Mouse (Mus musculus): ENCODE data around the gene Abca4. TPM values are rescaled to one million over a fixed set of nuclear protein-coding genes. Genes with fewer than 3 reads are reported as not detected.
A peak's percentile ranks its signal among the peaks of the same experiment; 100 is the strongest.
"Not testable (repeated sequence)": the region's sequence is repeated elsewhere in the genome, so short reads cannot be mapped to it uniquely, and the experiment has no call there.

Gene Abca4
- polyA plus RNA-seq, 1 experiment from 2014 or later, result 0.97 TPM

DNA sequence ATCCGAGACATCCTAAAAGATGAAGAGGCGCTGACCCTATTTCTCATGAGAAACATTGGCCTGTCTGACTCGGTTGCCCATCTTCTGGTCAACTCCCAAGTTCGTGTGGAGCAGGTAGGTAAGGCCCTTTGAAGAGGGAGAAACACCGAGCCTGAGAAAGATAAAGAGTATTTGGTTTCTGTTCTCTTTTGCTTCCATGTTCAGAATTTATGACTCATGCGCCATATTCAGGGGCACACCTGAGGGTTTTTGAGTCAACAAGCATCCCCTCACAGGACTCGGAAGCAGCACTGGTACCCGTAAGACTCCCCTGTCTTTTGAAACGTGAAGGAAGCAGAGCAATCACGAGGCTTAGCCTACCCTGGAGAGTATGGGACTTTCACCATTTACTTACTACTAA, 18.3 kb downstream of the Abca4 start:
- Histone ChIP-seq H3K4me1 (no peaks in the 10 kb centered on the region), H3K9ac (replicated peaks) (no peak overlapping the region), H3K27ac (replicated peaks) (no peak overlapping the region), H3K4me2 (no peak overlapping the region), H3K9me3 (replicated peaks) (no peaks in the 10 kb centered on the region), H3K36me3 (no peaks in the 10 kb centered on the region), H3K4me3 (replicated peaks) (no peak overlapping the region), H3K27me3 (replicated peaks) (no peaks in the 10 kb centered on the region)
- no peak for ATAC-seq (ENCODE audit: low FRiP score)
- 91% methylated on average over 10 of the region's 10 CpGs for WGBS

DNA sequence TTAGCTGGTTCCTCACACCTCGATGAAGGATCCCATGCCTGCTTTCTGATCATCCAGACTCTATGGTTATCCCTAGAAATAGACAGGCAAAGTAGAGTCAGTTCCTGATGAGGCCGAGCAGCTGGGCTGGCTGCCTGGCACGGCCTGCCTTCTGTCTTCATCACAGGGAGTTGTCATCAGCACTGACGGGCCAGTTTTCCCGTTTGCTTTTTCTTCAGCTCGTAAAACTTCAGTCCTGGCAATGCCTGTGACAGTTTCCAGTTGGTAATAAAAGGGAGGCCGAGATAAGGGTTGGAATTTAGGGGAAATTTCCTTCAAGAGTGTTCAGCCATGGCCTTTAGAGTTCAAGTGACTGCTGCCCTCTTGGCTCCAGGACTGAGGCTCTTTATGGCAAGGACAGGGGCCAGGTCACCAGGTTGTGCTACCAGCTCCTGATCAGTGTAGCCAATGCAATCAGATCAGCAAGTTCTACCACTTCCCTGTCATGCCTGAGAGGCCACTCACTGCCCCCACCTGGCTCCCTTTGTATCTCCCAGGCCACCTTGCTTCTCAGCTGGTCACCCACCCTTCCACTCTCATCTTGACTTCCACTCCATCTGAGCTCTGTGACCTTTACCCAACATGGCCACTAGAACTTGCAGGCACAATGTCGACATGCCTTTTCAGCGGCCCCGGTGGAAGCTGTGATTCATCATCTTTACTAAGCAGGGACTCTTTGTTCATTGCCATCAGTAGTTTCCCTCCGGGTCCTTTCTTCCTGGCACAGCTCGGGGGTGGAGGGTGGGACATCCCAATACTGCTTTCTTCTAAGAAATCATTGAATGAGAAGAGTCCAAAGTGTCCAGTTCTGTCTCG, 20.5 kb downstream of the Abca4 start:
- Histone ChIP-seq H3K9ac (replicated peaks) (no peak overlapping the region), H3K27ac (replicated peaks) (no peak overlapping the region), H3K9me3 (replicated peaks) (no peaks in the 10 kb centered on the region), H3K27me3 (replicated peaks) (no peaks in the 10 kb centered on the region), H3K4me3 (replicated peaks) (no peak overlapping the region), H3K36me3 (no peaks in the 10 kb centered on the region), H3K4me1 (no peaks in the 10 kb centered on the region), H3K4me2 (no peak overlapping the region)
- 72% methylated on average over 13 of the region's 13 CpGs for WGBS
- no peak for ATAC-seq (ENCODE audit: low FRiP score)

DNA sequence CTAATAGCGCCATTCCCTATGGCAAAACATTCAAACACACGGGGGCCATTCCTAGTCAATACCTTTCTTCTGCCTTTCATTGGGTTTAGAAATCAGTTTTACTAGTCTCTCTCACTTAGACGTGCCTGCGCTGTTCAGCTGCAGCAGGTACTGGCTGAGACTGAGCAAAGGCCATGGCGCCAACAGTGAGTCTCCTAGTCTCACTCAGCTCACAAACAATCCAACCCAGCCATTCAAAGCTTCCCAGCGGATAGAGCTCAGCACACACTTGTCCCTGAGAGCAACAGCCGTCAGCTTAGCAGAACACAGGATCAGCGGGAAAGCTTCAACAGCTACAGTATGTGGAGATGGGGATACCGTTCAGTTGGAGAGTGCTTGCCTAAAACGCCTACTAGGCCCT, 27.5 kb downstream of the Abca4 start:
- H3K27ac ChIP-seq (replicated peaks), result no peak overlapping the region
- ATAC-seq (ENCODE audit: low FRiP score), result no peak
- H3K4me3 ChIP-seq (replicated peaks), result no peak overlapping the region
- no peaks in the 10 kb centered on the region for H3K36me3 ChIP-seq
- H3K9ac ChIP-seq (replicated peaks), result no peak overlapping the region
- no peaks in the 10 kb centered on the region for H3K9me3 ChIP-seq (replicated peaks)
- no peaks in the 10 kb centered on the region for H3K27me3 ChIP-seq (replicated peaks)
- peaks cover 16% of the 10 kb centered on the region for H3K4me1 ChIP-seq
- H3K4me2 ChIP-seq, result no peak overlapping the region
- 81% methylated on average over 10 of the region's 10 CpGs for WGBS

DNA sequence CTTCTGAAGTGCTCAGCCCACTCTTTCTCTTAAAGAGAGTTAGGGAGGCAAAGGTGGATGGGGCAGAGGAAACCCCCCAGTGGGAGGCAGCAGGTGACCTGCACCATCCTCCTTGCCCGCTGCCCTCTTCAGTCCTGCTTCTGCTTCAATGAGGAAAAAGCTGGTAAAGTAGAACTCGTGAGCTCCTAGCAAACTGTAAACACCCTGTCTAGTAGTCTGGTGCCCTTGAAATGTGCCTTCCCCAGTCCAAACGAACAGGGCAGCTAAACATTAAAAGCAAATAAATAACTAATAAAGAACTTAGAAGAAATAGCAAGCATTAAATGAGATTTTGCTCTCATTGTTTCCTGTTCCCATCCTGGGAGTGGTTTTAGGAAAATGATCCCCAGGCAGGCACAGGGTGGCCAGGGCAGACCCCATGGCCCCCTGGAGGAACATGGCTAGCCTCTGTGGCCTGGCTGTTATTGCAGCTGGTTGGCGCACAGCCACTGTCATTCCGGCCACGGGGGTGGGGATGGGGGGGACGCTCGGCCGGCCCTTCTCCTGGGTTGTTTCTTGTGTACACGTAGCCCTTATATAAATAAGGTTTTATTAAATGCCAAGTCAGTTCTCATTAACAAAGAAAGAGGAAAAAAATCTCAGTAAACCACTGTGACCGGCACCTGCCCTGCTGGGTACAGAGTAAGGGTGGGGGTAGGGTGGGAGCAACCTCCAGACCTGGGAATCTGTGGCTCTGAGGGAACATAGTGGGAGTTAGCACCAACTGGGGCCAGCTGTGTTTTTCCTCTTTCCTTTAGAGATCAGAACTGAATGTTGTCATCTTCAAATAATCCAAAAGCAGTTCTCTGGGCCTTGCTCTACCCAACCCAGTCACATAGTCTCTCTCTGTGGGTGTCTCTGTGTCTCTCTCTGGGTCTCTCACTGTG, 28.7 kb downstream of the Abca4 start:
- WGBS, result 64% methylated on average over 11 of the region's 11 CpGs
- Histone ChIP-seq H3K4me1 (peaks cover 16% of the 10 kb centered on the region), H3K27me3 (replicated peaks) (no peaks in the 10 kb centered on the region), H3K9me3 (replicated peaks) (no peaks in the 10 kb centered on the region), H3K4me2 (no peak overlapping the region), H3K27ac (replicated peaks) (peak overlapping the region; percentile 69; the same call in 1 of the 2 replicates), H3K4me3 (replicated peaks) (no peak overlapping the region), H3K9ac (replicated peaks) (no peak overlapping the region), H3K36me3 (no peaks in the 10 kb centered on the region)
- ATAC-seq (ENCODE audit: low FRiP score), result no peak

DNA sequence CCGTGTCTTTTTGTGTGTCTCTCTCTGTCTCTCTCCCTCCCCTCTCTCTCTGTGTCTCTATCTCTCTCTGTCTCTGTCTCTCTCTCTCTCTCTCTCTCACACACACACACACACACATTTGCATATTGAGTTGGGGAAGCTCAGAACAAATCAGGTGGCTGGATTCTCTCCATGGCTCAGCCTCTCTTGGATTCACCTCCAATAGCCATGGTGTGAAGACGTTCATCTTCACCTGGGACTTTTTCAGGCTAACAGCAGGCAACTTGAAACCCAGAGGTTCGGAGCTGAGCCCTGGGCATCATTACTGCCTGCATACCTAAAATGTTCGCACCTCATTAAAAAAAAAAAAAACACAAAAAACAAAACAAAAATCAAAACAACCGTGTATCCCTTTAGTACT, 29.4 kb downstream of the Abca4 start:
- H3K27me3 ChIP-seq (replicated peaks), result no peaks in the 10 kb centered on the region
- peaks cover 23% of the 10 kb centered on the region for H3K4me1 ChIP-seq
- H3K36me3 ChIP-seq, result no peaks in the 10 kb centered on the region
- 72% methylated on average over 5 of the region's 5 CpGs for WGBS
- no peak for ATAC-seq (ENCODE audit: low FRiP score)
- no peak overlapping the region for H3K4me2 ChIP-seq
- peak overlapping the region; percentile 69; the same call in 1 of the 2 replicates for H3K27ac ChIP-seq (replicated peaks)
- no peak overlapping the region for H3K4me3 ChIP-seq (replicated peaks)
- H3K9me3 ChIP-seq (replicated peaks), result no peaks in the 10 kb centered on the region
- H3K9ac ChIP-seq (replicated peaks), result no peak overlapping the region

DNA sequence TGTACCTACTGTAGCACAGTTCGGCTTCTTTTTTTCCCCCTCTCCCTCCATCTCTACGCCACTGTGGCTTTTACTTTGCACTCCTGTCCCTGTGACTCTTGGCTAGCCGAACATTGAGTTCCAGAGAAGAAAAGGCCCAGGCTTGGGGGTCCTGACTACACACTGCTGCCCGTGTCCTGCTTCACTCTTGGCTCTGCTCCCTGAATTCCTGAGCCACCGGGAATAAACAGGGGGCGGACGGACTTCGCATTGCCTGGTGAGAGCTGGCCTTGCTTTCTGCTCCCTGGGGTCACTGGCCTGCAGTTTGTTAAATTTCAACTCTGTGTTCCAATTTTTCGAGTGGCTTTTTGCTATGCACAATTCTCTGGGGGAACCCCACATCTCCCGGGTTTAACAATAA, 30.1 kb downstream of the Abca4 start:
- Histone ChIP-seq H3K27ac (replicated peaks) (peak overlapping the region; percentile 69), H3K9me3 (replicated peaks) (no peaks in the 10 kb centered on the region), H3K9ac (replicated peaks) (no peak overlapping the region), H3K4me3 (replicated peaks) (no peak overlapping the region), H3K27me3 (replicated peaks) (no peaks in the 10 kb centered on the region), H3K4me2 (no peak overlapping the region; the same call in 1 of the 2 replicates), H3K4me1 (peaks cover 23% of the 10 kb centered on the region), H3K36me3 (no peaks in the 10 kb centered on the region)
- 30% methylated on average over 10 of the region's 10 CpGs for WGBS
- ATAC-seq (ENCODE audit: low FRiP score), result no peak

DNA sequence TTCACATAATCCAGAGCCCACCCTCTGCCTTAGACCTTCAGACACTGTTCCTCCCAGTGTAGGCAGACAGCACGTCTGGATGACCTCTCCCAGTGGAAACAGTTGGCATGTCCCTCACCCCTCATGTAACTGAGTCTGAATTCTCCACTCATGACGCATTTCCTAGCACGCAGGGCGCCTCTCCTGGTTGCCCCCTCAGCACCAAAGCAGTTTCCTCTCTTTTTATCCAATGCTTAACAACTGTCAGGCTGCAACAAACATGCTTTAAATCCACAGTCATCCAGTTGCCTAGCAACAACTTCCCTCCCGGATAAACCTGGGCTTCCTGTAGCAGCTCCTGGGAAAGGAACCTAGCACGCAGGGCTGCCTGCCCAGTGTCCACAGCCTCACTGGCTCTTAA, 33.9 kb downstream of the Abca4 start:
- no peaks in the 10 kb centered on the region for H3K9me3 ChIP-seq (replicated peaks)
- ATAC-seq (ENCODE audit: low FRiP score), result peak; percentile 69; the same call in 1 of the 2 replicates
- H3K4me1 ChIP-seq, result peaks cover 23% of the 10 kb centered on the region
- no peak overlapping the region for H3K9ac ChIP-seq (replicated peaks)
- H3K4me3 ChIP-seq (replicated peaks), result no peak overlapping the region
- H3K36me3 ChIP-seq, result no peaks in the 10 kb centered on the region
- H3K4me2 ChIP-seq, result no peak overlapping the region
- 20% methylated on average over 6 of the region's 6 CpGs for WGBS
- no peaks in the 10 kb centered on the region for H3K27me3 ChIP-seq (replicated peaks)
- H3K27ac ChIP-seq (replicated peaks), result peak overlapping the region; percentile 2; the same call in 1 of the 2 replicates

DNA sequence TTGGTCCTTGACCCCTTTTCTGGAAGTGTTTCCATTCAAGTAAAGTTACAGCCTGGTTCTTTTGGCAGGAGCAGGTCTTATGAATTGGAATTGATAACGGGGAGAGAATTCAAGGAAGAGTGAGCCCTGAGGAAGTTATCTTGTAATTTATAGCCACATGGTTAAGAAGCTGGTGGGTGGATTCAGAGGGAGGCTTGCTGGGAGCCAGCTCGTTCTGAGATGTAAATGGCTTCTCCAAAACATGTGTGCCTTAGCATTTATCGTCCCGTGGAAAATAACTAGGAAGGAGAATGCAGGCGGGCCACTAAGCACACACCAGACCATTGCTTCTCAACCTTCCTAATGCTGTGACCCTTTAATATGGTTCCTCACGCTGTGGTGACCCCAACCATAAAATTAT, 34.9 kb downstream of the Abca4 start:
- Histone ChIP-seq H3K4me2 (no peak overlapping the region), H3K36me3 (no peaks in the 10 kb centered on the region), H3K4me1 (peaks cover 14% of the 10 kb centered on the region), H3K9me3 (replicated peaks) (no peaks in the 10 kb centered on the region), H3K27ac (replicated peaks) (no peak overlapping the region), H3K4me3 (replicated peaks) (no peak overlapping the region), H3K9ac (replicated peaks) (no peak overlapping the region), H3K27me3 (replicated peaks) (no peaks in the 10 kb centered on the region)
- no peak for ATAC-seq (ENCODE audit: low FRiP score)
- 70% methylated on average over 6 of the region's 6 CpGs for WGBS

DNA sequence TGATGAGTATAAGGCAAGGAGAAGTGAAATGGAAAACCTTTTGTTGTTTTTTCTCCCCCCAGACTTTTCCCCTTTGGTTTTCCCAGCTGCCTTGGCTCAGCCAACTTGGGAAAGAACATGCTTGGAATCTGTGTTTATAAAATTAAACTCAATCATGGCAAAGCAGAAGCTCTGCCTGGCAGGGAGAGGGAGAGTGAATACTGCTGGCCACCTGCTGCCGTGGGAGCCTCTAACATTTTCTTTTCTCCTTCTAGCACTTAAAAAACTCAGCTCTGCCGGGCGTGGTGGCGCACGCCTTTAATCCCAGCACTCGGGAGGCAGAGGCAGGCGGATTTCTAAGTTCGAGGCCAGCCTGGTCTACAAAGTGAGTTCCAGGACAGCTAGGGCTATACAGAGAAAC, 37.4 kb downstream of the Abca4 start:
- WGBS, result 88% methylated on average over 8 of the region's 8 CpGs
- H3K9ac ChIP-seq (replicated peaks); H3K4me2 ChIP-seq; H3K36me3 ChIP-seq; H3K27ac ChIP-seq (replicated peaks); H3K27me3 ChIP-seq (replicated peaks); H3K9me3 ChIP-seq (replicated peaks); H3K4me3 ChIP-seq (replicated peaks); ATAC-seq (ENCODE audit: low FRiP score): not testable (repeated sequence)
- H3K4me1 ChIP-seq, result peaks cover 20% of the 10 kb centered on the region

DNA sequence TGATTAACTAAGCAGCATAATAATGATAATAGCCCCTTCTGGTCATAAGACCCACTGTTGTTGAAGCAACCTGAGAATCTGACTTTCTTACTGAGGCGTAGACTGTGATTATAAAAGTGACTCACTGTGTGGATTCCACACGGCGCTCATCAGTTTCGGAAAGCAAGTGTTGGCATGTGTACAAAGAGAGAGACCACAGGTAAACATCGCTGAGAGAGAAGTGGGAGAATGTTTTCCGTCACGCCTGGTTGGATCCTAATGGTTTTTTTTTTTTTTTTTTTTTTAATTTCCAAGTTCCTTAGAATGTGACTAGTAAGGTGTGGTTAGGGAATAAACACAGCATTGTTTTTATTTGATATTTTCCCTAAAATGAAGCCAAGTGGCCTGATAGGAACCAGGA, 38.1 kb downstream of the Abca4 start:
- H3K9ac ChIP-seq (replicated peaks), result no peak overlapping the region

DNA sequence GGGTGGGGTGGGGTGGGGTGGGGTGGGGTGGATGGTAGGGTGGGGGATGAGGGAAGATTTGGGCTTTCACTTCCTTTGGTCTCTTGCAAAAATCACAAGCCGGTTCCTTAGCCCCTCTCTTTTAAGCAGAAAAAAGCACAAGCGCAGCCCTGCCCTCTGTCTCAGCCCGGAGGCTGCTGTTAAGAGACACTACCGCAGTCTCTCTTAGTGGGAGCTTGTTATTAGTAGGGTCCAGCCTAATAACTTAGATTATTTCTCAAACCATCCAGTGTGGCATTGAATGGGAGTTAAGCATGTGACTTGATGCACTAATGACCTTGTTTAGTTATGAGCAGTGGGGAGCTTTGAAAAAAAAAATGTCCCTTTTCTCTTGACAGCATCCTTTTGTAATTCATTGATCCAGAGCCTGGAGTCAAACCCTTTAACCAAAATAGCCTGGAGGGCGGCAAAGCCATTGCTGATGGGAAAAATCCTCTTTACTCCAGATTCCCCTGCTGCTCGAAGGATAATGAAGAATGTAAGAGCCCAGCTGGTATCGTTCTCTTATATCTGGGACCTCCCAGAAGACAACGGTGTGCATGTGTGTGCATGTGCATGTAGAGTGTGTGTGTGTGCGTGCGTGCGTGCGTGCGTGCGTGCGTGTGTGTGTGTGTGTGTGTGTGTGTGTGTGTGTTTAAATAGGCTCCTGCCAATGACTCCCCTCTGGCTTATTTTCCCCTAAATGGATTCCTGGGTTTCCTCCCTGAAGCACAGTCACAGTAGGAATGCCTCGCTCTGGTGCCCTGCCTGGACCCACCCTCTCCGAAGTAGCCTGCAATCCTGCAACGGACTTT, 41.1 kb downstream of the Abca4 start:
- WGBS, result 25% methylated on average over 18 of the region's 18 CpGs
- peak overlapping the region; percentile 19; the same call in 1 of the 2 replicates for H3K27ac ChIP-seq (replicated peaks)
- peaks cover 13% of the 10 kb centered on the region for H3K4me1 ChIP-seq
- H3K27me3 ChIP-seq (replicated peaks), result no peaks in the 10 kb centered on the region
- no peak overlapping the region for H3K9ac ChIP-seq (replicated peaks)
- 0 out of 2 replicates have a peak, but pooled peaks have one; percentile 37 for ATAC-seq (ENCODE audit: low FRiP score)
- H3K4me3 ChIP-seq (replicated peaks), result no peak overlapping the region
- H3K9me3 ChIP-seq (replicated peaks), result no peaks in the 10 kb centered on the region
- no peaks in the 10 kb centered on the region for H3K36me3 ChIP-seq
- H3K4me2 ChIP-seq, result peak overlapping the region; percentile 39

More for the DNA sequence above, 38.1 kb downstream of the Abca4 start:
- Histone ChIP-seq H3K36me3 (no peaks in the 10 kb centered on the region), H3K9me3 (replicated peaks) (no peaks in the 10 kb centered on the region), H3K4me2 (no peak overlapping the region), H3K27ac (replicated peaks) (no peak overlapping the region), H3K4me1 (peaks cover 20% of the 10 kb centered on the region), H3K4me3 (replicated peaks) (no peak overlapping the region), H3K27me3 (replicated peaks) (no peaks in the 10 kb centered on the region)
- ATAC-seq (ENCODE audit: low FRiP score), result no peak
- WGBS, result 83% methylated on average over 7 of the region's 7 CpGs

Measured in neural tube, embryonic 15.5 days (tissue).